Mouse (Mus musculus) forelimb bud, embryonic 11.5 days (tissue): Measurements from ENCODE around the gene Frmd4a.

Experiments used
- DNase-seq: peaks from one replicate; pipeline ENCODE4 v3.0.0-alpha.2; 2012; ENCODE audit warnings: low read depth, low spot score

Gene Frmd4a

DNA sequence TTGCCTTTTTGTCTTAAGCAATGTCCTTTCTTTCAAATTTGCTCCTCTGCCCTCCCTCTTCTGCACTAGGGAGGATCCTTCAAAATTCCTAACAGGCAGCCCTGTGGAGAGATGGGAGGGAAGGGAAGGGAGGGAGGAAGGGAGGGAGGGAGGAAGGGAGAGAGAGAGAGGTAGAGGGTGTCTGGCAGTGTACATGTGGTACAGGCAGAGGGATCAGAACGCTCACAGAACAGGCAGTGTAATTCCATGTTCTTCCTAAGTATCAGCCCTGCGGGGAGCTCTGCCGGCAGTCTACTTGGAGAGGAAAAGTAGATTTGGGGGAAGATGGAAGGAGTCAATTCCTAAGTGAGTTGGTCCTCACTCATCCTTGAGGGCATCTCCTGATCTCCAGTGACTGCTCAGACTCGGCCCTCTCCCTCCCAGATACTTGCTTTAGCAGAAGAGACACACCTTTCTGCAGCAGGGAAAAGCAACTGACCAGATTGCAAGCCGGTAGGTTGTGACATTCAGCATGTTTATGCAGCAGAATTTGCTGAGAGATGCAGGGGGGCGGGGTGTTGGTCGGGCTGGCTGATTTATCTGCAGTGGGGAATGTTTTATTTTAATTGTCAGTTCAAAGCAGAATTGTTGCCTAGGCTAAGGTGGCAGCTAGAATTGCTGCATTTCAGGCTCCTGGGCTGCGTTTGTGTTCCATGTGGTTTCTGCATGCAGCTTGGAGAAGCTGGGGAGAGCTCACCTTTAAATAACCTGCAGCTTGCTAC is at the start of gene Frmd4a:
Gene Frmd4a (plus strand): TSS at position 190 of the 761 bp plus-strand sequence.
- no peak for DNase-seq

DNA sequence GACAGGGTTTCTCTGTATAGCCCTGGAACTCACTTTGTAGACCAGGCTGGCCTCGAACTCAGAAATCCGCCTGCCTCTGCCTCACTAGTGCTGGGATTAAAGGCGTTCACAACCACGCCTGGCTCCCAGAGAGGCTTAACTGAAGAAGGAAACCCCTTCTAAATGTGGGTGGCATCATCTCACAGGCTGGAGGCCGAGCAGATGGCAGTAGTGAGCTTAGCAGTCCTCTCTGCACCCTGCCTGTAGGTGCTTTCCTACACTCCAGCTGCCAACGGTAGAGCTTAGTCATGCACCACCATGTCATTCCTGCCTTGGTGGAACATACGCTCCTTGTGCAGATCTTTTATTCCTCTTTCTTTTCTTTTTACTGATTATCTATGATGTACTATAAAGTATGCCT is 28.6 kb upstream of the Frmd4a start:
- DNase-seq: no peak

DNA sequence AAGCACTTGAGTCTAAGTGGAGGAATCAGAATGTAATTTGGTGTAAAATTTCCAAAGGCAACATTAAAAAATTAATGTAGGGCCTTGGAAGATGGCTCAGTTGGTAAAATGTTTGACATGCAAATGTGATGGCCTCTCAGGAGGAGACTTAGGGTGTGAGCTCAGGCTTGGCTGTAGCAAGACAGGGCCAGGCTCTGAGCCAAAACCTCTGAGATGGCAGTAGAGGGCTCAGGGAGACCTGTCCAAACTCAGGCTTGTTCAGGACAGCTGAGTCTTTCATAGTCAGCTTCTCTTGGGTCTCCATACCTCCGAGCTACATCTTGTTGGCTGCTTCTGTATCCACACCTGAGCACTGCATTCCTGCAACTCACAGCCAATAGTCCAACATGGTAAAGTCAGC is 27.1 kb upstream of the Frmd4a start:
- DNase-seq: no peak

DNA sequence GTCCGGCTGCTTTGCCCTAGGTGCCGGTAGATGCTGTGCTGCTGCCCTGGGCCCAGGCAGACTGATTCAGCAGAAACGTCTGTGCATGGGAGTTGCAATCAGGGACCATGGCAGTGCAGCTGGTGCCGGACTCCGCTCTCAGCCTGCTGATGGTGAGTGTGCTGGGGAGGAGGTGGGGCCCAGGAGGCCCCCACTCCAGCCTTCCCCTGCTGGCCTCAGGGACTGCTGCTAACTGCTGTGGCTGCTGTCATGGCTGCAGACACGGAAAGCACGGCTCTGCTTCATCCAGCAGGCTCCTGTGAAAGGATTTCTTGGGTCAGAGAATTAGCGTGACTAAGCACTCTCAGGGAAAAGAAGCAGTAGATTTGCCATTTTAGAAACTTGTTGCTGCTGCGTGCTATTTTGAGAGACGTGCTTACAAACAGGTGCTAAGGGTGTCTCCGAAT is 937 bp downstream of the Frmd4a start:
- DNase-seq: peak; percentile 55

DNA sequence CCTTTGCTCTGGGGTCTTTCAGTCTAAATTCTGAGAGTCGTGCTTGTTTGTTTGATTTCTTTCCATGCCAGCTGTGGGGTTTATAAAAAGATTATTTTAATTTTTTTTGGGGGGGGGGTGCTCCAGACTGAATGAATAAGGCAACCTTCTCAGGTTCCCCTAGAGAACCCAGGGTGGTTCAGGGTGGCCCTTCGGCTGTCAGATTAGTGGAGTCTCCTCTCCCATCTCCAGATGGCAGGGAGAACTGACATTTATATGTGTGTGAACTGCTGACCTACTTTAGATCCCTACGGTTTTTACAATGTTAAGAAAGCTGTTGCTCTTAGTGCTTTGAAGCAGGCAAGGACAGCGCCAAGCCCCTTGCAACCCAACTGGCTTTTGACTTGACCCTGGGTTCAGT is 1.4 kb downstream of the Frmd4a start:
- DNase-seq: no peak

DNA sequence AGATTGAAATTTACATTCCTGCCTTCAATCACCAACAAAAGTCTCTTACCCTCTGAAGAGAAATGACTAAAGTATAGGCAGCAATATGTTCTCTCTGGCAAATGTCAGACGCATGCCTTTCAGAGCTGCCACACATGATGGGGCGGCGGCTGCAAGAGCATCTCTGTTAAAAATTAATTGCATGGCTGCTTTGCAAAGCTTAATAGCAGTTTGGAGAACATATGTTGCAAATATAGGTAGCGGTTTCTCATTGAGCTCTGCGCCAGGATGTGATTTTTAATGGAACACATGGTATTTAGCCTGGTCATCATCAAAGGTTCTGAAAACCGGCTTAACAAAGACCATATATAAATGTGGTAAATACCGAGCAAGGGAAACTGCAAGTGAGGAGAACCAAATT is 7.4 kb downstream of the Frmd4a start:
- peak; percentile 64 for DNase-seq

DNA sequence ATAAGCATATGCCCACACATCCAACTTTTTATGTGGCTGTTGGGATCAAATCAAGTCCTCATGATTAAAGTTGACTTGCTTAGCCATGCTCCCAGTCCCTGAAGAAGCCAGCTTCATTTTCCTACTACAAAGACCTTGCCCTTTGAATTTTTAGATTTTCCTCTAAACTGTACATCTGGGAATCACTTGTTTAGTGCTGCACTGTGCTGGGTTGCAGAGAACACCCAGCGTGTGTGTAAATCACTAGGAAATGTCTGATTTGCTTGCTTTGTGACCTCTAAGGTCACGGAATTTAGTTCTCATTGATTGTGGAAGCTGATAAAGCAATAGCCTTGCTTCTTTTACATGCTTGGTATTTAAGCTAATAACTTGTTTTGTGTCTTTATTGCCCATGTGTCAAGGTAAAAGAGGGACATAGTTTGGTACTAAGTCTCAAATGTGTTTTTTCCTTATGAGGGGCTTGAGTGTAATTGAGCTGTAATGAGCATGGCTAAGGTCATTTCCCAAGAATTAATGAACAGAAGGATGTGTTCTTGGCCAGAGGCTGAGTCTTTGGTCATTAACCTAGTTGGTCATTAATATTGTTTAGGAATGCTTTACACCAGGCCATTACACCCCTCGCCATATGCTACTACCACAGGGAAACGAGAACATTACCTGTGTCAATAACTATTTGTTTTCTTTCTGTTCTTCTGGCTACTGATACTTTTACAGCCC is 11.7 kb downstream of the Frmd4a start:
- DNase-seq: peak; percentile 72

DNA sequence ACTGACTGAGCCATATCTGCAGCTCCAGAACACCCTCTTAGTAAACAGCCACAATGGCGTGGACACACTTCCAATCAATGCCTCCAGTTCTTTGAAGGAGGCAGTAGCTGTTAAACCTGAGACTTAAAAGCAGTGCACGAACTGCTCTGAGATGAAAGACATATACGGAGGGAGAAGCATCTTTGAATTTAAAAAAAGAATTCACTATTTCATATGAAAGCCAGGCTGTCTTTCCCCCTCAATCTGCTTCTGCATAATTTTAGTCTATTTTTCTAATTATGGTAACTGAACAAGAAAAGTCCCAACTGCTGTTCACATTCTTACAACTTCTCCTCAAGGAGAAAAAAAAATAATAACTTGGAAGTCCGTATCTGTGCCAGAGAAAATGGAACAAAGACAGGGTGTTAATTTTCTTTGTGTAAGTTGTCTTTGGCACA is 18.7 kb downstream of the Frmd4a start:
- DNase-seq: no peak

DNA sequence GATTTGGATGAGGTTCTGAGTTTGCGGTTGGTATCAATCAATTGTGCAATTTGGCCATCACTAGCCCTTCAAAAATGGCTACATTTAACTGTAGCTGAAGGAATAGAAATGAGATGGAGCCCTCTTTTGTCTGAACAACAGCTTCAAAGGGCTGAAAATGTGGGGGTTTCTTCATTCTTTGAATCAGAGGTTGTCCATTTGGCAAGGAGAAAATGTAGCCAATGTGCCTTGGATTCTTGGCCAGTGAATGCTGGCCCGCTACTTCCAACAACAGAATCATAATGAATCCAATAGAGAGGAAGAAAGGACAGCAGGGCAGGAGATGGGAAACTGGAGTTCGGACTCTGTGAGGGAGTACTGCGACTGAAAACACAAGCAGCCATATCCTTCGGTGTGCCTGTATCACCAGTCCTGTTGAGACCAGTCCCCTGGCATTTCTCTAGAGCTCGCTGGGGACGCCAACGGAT is 19.2 kb downstream of the Frmd4a start:
- no peak for DNase-seq

DNA sequence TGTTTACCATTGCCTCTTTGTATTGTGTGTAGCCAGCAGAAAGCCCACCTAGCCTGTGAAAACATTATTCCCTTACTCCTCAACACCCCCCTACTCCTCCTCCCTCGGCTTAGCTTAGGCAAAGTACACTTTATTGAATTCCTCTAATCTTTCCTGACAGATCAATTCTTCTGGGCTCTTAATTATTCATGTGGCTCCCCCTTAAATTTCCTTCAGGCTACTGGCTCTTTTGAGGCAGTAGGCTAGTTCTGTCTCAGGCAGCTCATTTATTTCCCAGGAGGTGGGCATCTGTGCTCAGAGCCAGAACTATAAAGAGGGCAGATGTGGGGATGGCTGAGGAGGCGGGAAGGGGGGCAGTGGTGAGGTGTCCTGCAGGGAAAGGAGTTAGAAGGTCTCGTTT is 24.5 kb downstream of the Frmd4a start:
- DNase-seq: peak; percentile 61

DNA sequence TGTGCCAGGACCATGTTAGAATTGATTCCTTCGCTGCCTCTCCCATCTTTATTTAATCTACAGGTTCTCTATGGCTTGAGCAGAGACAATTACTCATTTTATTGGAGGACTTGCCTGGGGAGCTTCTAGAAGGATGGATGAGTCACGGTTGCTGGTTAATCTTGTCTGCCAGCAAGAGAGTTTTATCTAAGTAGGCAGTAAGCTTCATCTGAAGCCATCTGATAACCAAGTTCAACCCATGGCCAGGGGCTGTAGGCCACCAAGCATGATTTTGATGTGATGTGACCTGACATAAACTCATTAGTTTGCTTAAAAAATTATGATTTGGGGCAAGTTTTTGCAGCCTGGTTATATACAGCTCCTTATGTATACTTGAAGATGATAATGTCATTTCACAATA is 38.0 kb downstream of the Frmd4a start:
- no peak for DNase-seq

DNA sequence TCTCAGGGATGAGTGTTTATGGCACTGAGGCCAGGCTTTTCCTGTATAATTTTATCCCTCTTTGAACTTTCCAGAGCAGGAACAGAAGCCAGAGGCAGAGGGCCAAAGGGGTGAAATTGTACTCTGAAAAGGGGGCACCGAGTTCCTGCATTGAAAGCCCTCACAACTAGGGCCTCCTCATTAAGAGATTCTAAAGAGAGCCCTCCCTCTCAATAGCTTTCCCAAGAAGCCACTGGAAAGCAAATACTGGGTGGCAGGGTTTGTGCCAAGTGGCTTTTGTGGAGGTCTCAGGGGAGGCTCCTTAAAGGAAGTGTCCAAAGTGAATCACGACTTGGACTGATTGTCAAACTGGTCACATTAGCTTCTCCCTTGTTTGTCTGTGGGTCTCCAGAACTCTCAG is 43.2 kb downstream of the Frmd4a start:
- no peak for DNase-seq

DNA sequence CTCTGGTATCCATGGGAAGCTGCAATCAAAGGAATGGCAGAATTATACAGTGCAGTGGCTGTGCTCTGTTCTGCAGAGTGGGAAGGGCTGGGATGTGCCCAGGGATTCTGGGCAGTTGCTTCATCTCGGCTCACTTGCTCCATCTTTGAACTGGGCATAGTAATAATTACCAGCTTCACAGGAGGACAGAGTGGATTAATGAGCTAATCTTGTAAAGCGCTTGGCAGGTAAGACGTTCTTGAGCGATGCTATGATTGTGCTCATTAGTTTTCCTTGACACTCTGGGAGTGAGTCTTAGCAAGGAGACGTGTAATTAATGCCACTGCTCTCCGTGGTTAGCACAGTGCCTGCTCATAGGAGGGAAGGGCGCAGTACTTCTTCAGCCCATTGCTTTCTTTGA is 54.3 kb downstream of the Frmd4a start:
- DNase-seq: no peak

DNA sequence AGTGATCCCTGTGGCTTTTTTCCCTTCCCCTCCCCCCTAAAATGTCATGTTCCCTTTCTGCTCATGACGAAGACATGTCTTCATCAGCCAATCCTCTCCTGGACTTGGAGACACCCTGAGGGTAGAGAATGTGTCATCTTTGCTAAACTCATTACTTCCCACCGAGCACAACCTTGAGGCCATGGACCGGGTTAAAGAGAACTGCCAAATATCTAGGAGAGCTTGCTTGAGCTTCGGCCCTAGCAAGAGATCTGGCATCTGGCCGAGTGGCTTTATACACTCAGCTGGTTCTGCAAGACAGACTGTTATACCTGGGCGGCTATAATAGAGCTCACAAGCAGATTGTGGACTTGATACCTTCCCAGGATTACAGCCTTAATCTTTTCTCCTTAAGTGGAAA is 66.4 kb downstream of the Frmd4a start:
- no peak for DNase-seq

DNA sequence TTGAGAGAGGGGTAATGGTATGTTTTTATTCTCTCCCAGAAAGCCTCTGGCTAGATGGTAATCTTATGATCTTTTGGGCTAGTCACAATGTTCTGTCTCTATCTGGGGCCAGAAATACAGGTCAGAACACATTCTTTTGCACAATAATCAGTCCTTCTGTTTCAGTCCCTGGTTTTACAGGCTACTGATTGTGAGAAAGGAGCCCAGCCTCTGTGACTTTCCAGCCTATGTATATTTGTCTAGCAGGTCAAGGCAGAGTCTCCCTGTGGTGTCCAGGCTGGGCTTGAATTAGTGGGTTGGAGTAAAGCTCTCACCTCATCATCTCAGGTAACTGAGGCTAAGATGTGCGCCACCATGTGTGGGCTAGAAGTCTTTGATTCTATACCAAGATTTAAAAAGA is 80.1 kb downstream of the Frmd4a start:
- no peak for DNase-seq

DNA sequence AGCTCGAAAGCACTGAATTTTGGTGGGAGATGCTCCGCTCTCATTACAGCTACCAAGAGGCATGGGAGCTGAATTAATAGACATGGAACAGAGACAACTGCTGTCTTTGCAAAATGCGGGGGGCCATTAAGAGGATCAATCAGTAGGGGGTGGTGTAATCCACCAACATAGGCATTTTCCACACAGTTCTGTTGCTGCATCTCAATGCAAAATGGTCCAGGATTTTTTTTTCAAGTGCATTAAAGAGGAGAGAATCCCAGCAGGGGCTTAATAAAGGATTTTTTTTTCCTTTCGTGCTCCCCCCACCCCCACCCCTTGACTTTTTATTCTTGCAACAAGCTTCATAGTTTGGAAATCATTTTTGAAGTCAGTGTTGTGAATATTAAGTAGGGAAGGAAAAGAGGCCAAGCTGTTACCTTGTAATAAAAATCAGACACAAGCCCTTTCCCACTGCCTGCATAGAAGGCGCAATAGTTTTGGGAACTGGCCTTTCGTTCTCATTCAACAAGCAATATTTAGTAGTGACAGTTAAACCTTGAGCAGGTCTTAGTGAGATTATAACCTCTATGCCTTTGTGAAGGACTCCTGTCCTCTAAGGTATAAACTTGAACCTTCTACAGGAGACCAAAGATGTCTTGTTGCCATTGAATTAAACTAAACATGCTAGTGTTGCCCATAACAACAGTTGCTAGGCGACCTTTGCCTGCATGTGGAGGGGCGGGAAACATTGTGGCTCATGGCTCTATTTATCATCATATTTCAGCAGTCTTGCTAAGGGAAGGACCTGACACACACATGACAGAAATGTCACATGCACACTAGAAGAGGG is 81.6 kb downstream of the Frmd4a start:
- peak; percentile 32 for DNase-seq

DNA sequence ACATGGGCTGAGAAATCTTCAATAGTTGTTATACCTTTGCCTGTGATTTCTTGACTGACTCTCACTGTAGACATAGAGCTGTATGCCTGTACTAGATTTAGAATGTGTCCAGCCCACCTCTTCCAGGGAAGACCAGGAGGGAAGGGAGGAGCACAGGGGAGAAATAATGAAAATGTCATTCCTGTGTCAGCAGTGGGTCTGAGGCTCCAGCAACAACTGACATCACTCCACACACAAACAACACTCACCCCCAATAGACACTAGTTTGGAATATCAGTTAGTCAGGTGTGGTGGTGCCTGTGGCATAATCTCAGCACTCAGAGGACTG is 82.2 kb downstream of the Frmd4a start:
- DNase-seq: no peak

DNA sequence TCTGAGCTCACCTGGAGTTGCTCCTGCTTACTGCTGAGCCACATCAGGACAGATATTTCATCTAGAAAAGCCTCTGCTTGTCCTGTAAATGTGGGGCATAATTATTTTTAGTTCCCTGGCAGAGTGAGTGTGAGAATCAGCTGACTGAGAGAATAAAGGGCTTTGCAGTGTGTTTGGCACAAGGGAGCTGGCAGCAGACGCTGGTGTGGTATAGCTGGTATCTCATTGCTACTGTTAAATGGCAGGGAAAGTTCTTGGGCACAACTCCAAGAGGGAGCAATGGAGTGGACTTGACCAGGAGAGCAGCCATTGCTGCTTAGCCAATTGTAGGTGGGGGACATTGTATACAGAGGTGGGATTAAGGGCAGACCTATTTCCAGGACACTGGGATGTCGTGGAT is 83.9 kb downstream of the Frmd4a start:
- DNase-seq: no peak

DNA sequence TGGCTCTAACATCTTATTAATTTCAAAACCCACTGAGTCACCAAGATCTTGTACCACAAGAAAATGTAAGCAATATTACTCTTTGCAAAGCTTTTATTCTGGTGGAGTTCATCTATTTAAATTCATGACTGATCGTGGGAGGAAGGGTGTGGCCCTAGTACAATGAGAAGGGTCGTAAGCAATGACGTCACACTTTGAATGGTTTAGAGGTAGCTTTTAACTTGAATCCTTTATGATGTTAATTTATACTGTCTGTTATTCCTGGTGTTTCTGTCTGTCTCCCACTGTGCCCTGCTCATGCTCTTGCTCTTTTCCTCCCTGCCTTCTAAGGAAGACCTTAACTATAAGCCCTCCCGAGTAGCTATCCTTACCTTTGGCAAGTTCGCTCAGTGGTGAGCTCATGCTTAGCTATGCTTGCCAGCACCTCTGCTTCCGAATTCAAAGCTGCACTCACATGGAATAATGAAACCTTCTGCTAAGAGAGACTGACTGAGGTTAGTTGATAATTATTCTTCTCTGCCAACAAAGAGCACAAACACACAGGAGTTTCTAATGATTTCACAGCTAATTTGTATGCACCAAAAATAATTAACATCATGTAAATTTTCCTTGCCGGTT is 95.9 kb downstream of the Frmd4a start:
- DNase-seq: no peak

DNA sequence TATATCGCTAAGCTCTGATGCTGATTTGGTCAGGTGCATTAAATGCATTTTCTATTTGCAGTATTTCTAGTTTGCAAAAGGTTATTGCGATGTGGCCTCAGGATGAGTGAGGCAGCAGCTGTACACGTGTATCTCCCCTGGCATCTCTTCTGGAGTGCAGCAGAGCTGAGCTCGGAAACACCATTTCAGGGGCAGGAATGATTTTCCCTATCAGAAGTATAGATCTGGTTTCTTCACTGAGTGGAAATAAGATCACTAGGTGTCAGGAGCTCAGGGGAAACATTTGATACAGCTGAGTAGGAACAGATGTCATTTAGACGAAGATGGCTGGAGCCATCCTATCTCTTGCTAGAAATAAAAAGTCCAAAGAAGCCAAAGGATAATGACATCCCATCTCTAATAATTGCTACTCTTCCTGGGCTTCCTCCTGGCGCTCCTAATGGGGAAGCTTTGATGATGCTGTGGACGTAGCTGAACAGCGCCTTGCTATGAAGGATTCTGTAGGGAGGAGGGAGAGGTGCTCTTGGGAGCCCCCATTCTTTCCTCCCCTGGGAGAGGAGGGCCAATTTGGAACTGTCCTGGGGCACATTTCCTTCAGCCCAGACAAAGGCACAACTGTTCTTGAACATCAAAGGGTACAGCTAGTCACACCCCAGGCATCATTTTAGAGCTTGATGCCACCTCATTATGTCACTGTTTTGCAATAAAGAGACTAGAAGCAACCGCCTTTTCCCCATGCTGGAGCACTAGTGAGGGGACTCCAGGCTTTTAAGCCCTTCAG is 102.4 kb downstream of the Frmd4a start:
- DNase-seq: peak; percentile 47

DNA sequence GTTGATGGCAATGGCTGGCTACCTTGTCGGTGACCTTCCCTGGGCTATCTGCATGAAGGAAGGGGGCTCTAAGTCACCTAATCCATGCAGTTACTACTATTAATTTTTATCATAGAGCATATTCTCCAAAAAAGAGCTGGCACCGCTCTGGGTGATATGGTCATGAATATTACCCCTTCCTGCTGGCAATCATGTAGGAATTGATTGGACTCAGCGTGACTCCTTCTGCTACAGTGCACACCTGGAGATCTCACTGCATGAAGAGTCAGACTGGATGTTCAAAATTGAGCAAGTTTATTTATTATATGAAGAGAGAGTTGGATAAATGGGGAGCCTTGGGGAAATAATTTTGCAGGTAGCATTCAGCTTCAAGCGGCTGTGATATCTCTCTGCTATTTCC is 113.7 kb downstream of the Frmd4a start:
- no peak for DNase-seq
